Mouse (Mus musculus) CH12.LX (cell line): ENCODE measurements around the gene Olfr554. TPM values are rescaled to one million over a fixed set of nuclear protein-coding genes. Genes with fewer than 3 reads are reported as not detected.

Experiments used
- polyA plus RNA-seq: library from polyadenylated mRNA; unstranded; fragments of >175 nt; gene quantifications from 2 replicates; pipeline ENCODE4 v1.2.1, GENCODE M21; 2012; ENCODE audit warnings: low read depth; ENCODE audit not compliant: insufficient read length
- total RNA-seq, 2 experiments: library from RNA; depleted of rRNA; stranded (reverse); fragments of 300-350 nt in 1 of 2; fragments of >200 nt in 1 of 2; gene quantifications; 2 replicates each; pipeline ENCODE4 v1.2.3; 2012 to 2014

Olfr554 gene
- total and polyA plus RNA-seq, 3 experiments = not detected

Other genes starting within 250 kb of the Olfr554 start
Only the 20 nearest of the 25 such genes appear.
- gene Olfr544, start 150.1 kb upstream of the Olfr554 start, total RNA-seq (2012; rRNA removed) = not detected in 2 replicates
- not detected in 2 replicates for gene Olfr544, start 150.1 kb upstream of the Olfr554 start, total RNA-seq (2014; rRNA removed)
- 0.07 and 0.23 TPM in 2 replicates for gene Olfr544, start 150.1 kb upstream of the Olfr554 start, polyA plus RNA-seq
- gene Olfr545, start 138.9 kb upstream of the Olfr554 start, total RNA-seq (2012; rRNA removed) = not detected in 2 replicates
- not detected in 2 replicates for gene Olfr545, start 138.9 kb upstream of the Olfr554 start, total RNA-seq (2014; rRNA removed)
- not detected in 2 replicates for gene Olfr545, start 138.9 kb upstream of the Olfr554 start, polyA plus RNA-seq
- not detected in 2 replicates for gene Olfr547, start 103.7 kb upstream of the Olfr554 start, total RNA-seq (2012; rRNA removed)
- not detected in 2 replicates for gene Olfr547, start 103.7 kb upstream of the Olfr554 start, total RNA-seq (2014; rRNA removed)
- gene Olfr547, start 103.7 kb upstream of the Olfr554 start, polyA plus RNA-seq = not detected in 2 replicates
- gene Olfr548-ps1, start 97.5 kb upstream of the Olfr554 start, total RNA-seq (2012; rRNA removed) = not detected in 2 replicates
- not detected in 2 replicates for gene Olfr548-ps1, start 97.5 kb upstream of the Olfr554 start, total RNA-seq (2014; rRNA removed)
- not detected in 2 replicates for gene Olfr548-ps1, start 97.5 kb upstream of the Olfr554 start, polyA plus RNA-seq
- gene Olfr549, start 88.6 kb upstream of the Olfr554 start, total RNA-seq (2012; rRNA removed) = not detected in 2 replicates
- not detected in 2 replicates for gene Olfr549, start 88.6 kb upstream of the Olfr554 start, total RNA-seq (2014; rRNA removed)
- not detected in 2 replicates for gene Olfr549, start 88.6 kb upstream of the Olfr554 start, polyA plus RNA-seq
- 10.4 and 10.5 TPM in 2 replicates for gene Trim21, start 72.9 kb upstream of the Olfr554 start, total RNA-seq (2012; rRNA removed)
- gene Trim21, start 72.9 kb upstream of the Olfr554 start, total RNA-seq (2014; rRNA removed) = 15.4 and 16.1 TPM in 2 replicates
- gene Trim21, start 72.9 kb upstream of the Olfr554 start, polyA plus RNA-seq = 16.5 TPM in 2 replicates
- gene Olfr550, start 67.0 kb upstream of the Olfr554 start, total RNA-seq (2012; rRNA removed) = not detected in 2 replicates
- not detected in 2 replicates for gene Olfr550, start 67.0 kb upstream of the Olfr554 start, total RNA-seq (2014; rRNA removed)
- gene Olfr550, start 67.0 kb upstream of the Olfr554 start, polyA plus RNA-seq = not detected in 2 replicates
- not detected in 2 replicates for gene Olfr551, start 46.5 kb upstream of the Olfr554 start, total RNA-seq (2012; rRNA removed)
- not detected in 2 replicates for gene Olfr551, start 46.5 kb upstream of the Olfr554 start, total RNA-seq (2014; rRNA removed)
- not detected in 2 replicates for gene Olfr551, start 46.5 kb upstream of the Olfr554 start, polyA plus RNA-seq
- gene Olfr552, start 40.7 kb upstream of the Olfr554 start, total RNA-seq (2012; rRNA removed) = not detected in 2 replicates
- not detected in 2 replicates for gene Olfr552, start 40.7 kb upstream of the Olfr554 start, total RNA-seq (2014; rRNA removed)
- gene Olfr552, start 40.7 kb upstream of the Olfr554 start, polyA plus RNA-seq = 0.16 TPM in 1 of 2 replicates, not detected in the other
- gene Olfr553, start 20.2 kb upstream of the Olfr554 start, total RNA-seq (2012; rRNA removed) = not detected in 2 replicates
- not detected in 2 replicates for gene Olfr553, start 20.2 kb upstream of the Olfr554 start, total RNA-seq (2014; rRNA removed)
- gene Olfr553, start 20.2 kb upstream of the Olfr554 start, polyA plus RNA-seq = not detected in 2 replicates
- not detected in 2 replicates for gene Olfr555, start 20.4 kb downstream of the Olfr554 start, total RNA-seq (2012; rRNA removed)
- gene Olfr555, start 20.4 kb downstream of the Olfr554 start, total RNA-seq (2014; rRNA removed) = not detected in 2 replicates
- not detected in 2 replicates for gene Olfr555, start 20.4 kb downstream of the Olfr554 start, polyA plus RNA-seq
- gene Olfr556, start 26.5 kb downstream of the Olfr554 start, total RNA-seq (2012; rRNA removed) = not detected in 2 replicates
- not detected in 2 replicates for gene Olfr556, start 26.5 kb downstream of the Olfr554 start, total RNA-seq (2014; rRNA removed)
- not detected in 2 replicates for gene Olfr556, start 26.5 kb downstream of the Olfr554 start, polyA plus RNA-seq
- gene Trim68, start 48.9 kb downstream of the Olfr554 start, total RNA-seq (2012; rRNA removed) = 6.5 and 8.1 TPM in 2 replicates
- 7.7 and 8.0 TPM in 2 replicates for gene Trim68, start 48.9 kb downstream of the Olfr554 start, total RNA-seq (2014; rRNA removed)
- gene Trim68, start 48.9 kb downstream of the Olfr554 start, polyA plus RNA-seq = 10.9 and 11.6 TPM in 2 replicates
- gene Olfr557, start 57.5 kb downstream of the Olfr554 start, total RNA-seq (2012; rRNA removed) = not detected in 2 replicates
- not detected in 2 replicates for gene Olfr557, start 57.5 kb downstream of the Olfr554 start, total RNA-seq (2014; rRNA removed)
- gene Olfr557, start 57.5 kb downstream of the Olfr554 start, polyA plus RNA-seq = not detected in 2 replicates
- gene Olfr558, start 63.8 kb downstream of the Olfr554 start, total RNA-seq (2012; rRNA removed) = not detected in 2 replicates
- not detected in 2 replicates for gene Olfr558, start 63.8 kb downstream of the Olfr554 start, total RNA-seq (2014; rRNA removed)
- gene Olfr558, start 63.8 kb downstream of the Olfr554 start, polyA plus RNA-seq = not detected in 2 replicates
- gene Olfr33, start 80.6 kb downstream of the Olfr554 start, total RNA-seq (2012; rRNA removed) = not detected in 2 replicates
- not detected in 2 replicates for gene Olfr33, start 80.6 kb downstream of the Olfr554 start, total RNA-seq (2014; rRNA removed)
- gene Olfr33, start 80.6 kb downstream of the Olfr554 start, polyA plus RNA-seq = not detected in 2 replicates
- gene Olfr559, start 89.1 kb downstream of the Olfr554 start, total RNA-seq (2012; rRNA removed) = not detected in 2 replicates
- gene Olfr559, start 89.1 kb downstream of the Olfr554 start, total RNA-seq (2014; rRNA removed) = not detected in 2 replicates
- gene Olfr559, start 89.1 kb downstream of the Olfr554 start, polyA plus RNA-seq = not detected in 2 replicates
- not detected in 2 replicates for gene Olfr560, start 120.9 kb downstream of the Olfr554 start, total RNA-seq (2012; rRNA removed)
- not detected in 2 replicates for gene Olfr560, start 120.9 kb downstream of the Olfr554 start, total RNA-seq (2014; rRNA removed)
- gene Olfr560, start 120.9 kb downstream of the Olfr554 start, polyA plus RNA-seq = not detected in 2 replicates
- gene Olfr78, start 121.0 kb downstream of the Olfr554 start, total RNA-seq (2012; rRNA removed) = not detected in 2 replicates
- gene Olfr78, start 121.0 kb downstream of the Olfr554 start, total RNA-seq (2014; rRNA removed) = not detected in 2 replicates
- not detected in 2 replicates for gene Olfr78, start 121.0 kb downstream of the Olfr554 start, polyA plus RNA-seq
- not detected in 2 replicates for gene Olfr561, start 132.8 kb downstream of the Olfr554 start, total RNA-seq (2012; rRNA removed)
- gene Olfr561, start 132.8 kb downstream of the Olfr554 start, total RNA-seq (2014; rRNA removed) = not detected in 2 replicates
- gene Olfr561, start 132.8 kb downstream of the Olfr554 start, polyA plus RNA-seq = not detected in 2 replicates